Mouse (Mus musculus) kidney, postnatal 25 days (tissue): Measurements from ENCODE around the gene 1810049J17Rik.

Source experiments
- DNase-seq, 2 experiments: peaks; one replicate each; pipeline ENCODE4 v3.0.0; 2021; ENCODE audit warnings: mixed read lengths in 2 of 2

1810049J17Rik gene

GRCm38 (mm10) chr15:12346916-12347315 lies 25.2 kb upstream of the 1810049J17Rik start:
- no peak for DNase-seq

GRCm38 (mm10) chr15:12341401-12341758 lies 19.7 kb upstream of the 1810049J17Rik start:
- DNase-seq: no peak

GRCm38 (mm10) chr15:12340536-12341400 lies 19.1 kb upstream of the 1810049J17Rik start:
- no peak for DNase-seq

GRCm38 (mm10) chr15:12337779-12338137 lies 16.1 kb upstream of the 1810049J17Rik start:
- no peak for DNase-seq

GRCm38 (mm10) chr15:12337030-12337778 lies 15.5 kb upstream of the 1810049J17Rik start:
- no peak for DNase-seq

GRCm38 (mm10) chr15:12334381-12334780 lies 12.7 kb upstream of the 1810049J17Rik start:
- no peak for DNase-seq

- no peak for DNase-seq
Measured at GRCm38 (mm10) chr15:12331300-12331699, 9.6 kb upstream of the 1810049J17Rik start.

- no peak for DNase-seq
Measured at GRCm38 (mm10) chr15:12330892-12331291, 9.2 kb upstream of the 1810049J17Rik start.

GRCm38 (mm10) chr15:12330389-12330788 lies 8.7 kb upstream of the 1810049J17Rik start:
- no peak for DNase-seq

GRCm38 (mm10) chr15:12324326-12324725 lies 2.6 kb upstream of the 1810049J17Rik start:
- DNase-seq: no peak

- DNase-seq: no peak
Measured at GRCm38 (mm10) chr15:12322676-12323402, 1.1 kb upstream of the 1810049J17Rik start.

GRCm38 (mm10) chr15:12321091-12321787 lies 460 bp downstream of the 1810049J17Rik start, which contains the start of gene Golph3:
Gene Golph3, plus strand, starts transcription at chr15:12321450.
- peak; percentile 97 to 98 for DNase-seq

- no peak for DNase-seq
Measured at GRCm38 (mm10) chr15:12320441-12321090, 1.1 kb downstream of the 1810049J17Rik start.

- DNase-seq: peak; percentile 20 to 61
Measured at GRCm38 (mm10) chr15:12319889-12320288, 1.8 kb downstream of the 1810049J17Rik start.

- no peak for DNase-seq
Measured at GRCm38 (mm10) chr15:12318451-12318850, 3.2 kb downstream of the 1810049J17Rik start.

GRCm38 (mm10) chr15:12317290-12317689 lies 4.4 kb downstream of the 1810049J17Rik start:
- no peak for DNase-seq

- DNase-seq: no peak
Measured at GRCm38 (mm10) chr15:12315996-12316395, 5.7 kb downstream of the 1810049J17Rik start.

- DNase-seq: no peak
Measured at GRCm38 (mm10) chr15:12314584-12314983, 7.1 kb downstream of the 1810049J17Rik start.

GRCm38 (mm10) chr15:12313255-12313654 lies 8.4 kb downstream of the 1810049J17Rik start:
- no peak for DNase-seq

- no peak for DNase-seq
Measured at GRCm38 (mm10) chr15:12311465-12311864, 10.2 kb downstream of the 1810049J17Rik start.

GRCm38 (mm10) chr15:12310676-12311075 lies 11.0 kb downstream of the 1810049J17Rik start:
- no peak for DNase-seq

- DNase-seq: no peak
Measured at GRCm38 (mm10) chr15:12308539-12308938, 13.2 kb downstream of the 1810049J17Rik start.
